Mouse (Mus musculus) testis, adult 2 months (tissue): ENCODE data around the gene Eid1.

Source experiments
- CTCF ChIP-seq: fragments of 200-500 bp; IDR thresholded peaks from 2 replicates; pipeline ENCODE4 v1.5.1; 2012; ENCODE audit warnings: low read depth, mild to moderate bottlenecking, inconsistent platforms, low read length, moderate library complexity; ENCODE audit not compliant: control insufficient read depth, insufficient read depth, insufficient replicate concordance
- POLR2A ChIP-seq: fragments of 200-500 bp; IDR thresholded peaks from 2 replicates; pipeline ENCODE4 v1.6.1; 2012; ENCODE audit warnings: low read depth, mild to moderate bottlenecking, inconsistent platforms, low read length, moderate library complexity; ENCODE audit not compliant: control insufficient read depth

DNA sequence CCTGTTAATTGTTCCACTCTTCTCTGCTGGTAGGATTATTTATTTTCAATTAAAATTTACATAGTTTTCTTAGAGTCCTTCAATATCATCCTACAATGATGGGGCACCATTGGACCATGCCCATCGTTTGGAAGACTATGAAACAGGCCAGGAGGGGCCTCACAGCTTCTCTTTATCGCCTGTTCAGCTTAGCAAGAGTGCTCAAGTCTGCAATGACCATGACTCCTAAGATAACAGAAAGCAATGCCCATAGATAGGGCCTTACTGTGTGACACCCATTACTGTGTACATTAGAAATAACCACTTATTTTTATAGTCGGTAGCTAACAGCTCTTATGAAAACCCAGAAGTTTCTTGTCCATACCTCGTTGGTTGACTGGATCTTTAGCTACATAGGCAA lies 7.0 kb upstream of the Eid1 start:
- TF ChIP-seq CTCF (no peak), POLR2A (no peak)
